Mouse (Mus musculus) adrenal gland, postnatal 36 days (tissue): ENCODE results near the gene Sorcs2. TPM values are rescaled to one million over a fixed set of nuclear protein-coding genes. Genes with fewer than 3 reads are reported as not detected.

Experiments used
- DNase-seq, 2 experiments: peaks; one replicate each; pipeline ENCODE4 v3.0.0; 2021; ENCODE audit warnings: mixed read lengths in 1 of 2
- total RNA-seq, 2 experiments: library from RNA; stranded (reverse); gene quantifications; 2 replicates each; pipeline ENCODE4 v1.2.3; 2021

Gene Sorcs2
- total RNA-seq, 2 experiments from 2014 or later, result 13.9 to 24.5 TPM

DNA sequence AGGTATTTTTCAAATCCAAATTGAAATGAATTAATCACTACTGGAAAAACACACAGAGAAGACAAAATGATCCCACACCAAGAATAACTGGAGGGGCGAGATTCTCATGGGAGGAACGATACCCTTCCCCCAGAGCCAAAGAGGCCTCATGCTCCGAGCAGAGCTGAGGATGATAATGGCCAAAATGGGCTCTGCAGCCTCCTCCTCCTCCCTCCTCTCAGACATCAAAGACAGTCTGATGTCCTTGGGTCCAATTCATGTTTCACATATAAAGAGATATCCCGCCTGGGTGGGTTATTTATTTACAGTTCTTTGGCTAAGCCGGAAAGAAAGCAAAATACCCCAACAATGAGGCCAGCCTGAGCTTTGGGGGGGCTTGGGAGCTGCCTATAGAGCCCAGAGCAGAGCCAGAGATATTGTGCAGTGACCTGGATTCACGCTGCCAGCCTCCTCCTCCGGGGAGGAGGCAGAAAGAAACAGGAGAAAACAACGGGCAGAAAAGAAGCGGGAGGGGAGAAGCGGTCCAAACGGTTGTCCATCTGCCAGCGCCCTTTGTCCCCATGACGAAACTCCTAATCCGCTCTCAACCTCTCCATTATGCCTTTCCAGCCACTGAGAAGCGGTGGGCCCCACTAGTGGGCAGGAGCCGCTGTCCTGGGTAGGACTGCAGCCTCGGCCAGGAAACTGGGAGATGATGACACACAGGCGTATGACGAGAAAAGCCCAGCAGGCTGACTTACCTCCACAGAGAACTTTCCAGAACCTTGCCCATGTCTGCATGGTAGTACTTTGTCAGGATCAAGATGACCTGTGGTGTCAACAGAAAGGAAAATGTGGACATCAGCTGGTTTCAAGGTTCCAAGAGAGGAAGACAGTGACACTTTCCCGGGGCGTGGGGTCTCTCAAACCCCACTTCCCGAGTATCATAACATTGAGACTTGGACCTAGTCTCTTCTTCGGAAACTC, 169.3 kb downstream of the Sorcs2 start:
- peak; percentile 8 to 34 for DNase-seq

DNA sequence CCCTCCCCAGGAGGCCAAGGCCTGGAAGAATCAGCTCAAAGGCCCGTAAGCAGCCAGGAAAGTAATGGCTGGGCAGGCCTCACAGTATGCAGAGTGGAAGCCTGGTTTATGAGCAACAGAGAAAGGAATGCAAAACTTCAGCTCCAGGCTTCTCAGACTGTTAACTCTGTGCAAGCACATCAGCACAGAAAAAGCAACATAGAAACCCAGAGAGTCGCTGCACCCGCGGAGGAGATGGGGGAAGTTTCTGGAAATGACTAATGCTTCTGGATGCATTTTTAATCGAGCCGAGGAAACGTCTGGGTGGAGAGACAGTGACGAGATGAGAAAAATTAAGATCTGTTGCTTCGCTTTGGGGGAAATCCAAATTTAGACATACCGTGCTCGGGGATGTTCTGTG, 171.6 kb downstream of the Sorcs2 start:
- DNase-seq, result no peak

DNA sequence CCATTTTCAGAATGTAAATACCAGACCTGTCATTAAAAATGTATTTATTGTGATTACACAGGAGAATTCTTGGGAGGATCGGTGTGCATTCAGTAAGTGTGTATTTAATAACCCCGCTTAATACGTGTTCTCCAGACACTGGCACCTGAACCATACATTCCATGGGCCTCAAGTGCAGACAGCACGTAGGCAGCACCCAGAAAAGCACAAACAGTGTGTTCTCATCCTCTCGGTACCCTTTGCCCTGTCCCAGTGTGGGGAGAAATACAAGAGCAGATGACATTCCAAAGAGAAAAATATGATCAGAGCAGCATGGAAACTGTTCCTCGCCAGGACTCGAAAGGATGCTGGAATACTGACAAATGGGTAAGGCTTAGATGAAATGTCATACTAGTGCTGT, 172.1 kb downstream of the Sorcs2 start:
- DNase-seq, result no peak

DNA sequence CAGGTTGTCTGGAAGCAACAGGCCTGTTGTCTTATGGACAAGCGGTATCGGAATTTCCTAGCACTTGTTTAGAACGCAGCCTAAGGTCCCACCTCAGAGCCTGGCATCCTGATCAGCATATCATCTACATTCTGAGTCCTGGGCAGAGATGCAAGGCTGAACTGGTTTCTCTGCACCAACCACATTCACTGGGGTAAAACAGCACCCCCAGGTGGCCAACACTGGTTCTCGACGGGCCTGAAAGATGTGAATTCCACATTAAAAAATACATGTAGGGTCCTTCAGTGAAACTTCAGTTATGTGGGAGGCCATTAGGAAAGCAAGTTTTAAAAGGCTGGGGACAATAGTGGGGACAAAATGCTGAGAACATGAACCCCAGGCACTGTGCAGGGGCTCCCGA, 174.2 kb downstream of the Sorcs2 start:
- DNase-seq, result peak; percentile 69 to 79

DNA sequence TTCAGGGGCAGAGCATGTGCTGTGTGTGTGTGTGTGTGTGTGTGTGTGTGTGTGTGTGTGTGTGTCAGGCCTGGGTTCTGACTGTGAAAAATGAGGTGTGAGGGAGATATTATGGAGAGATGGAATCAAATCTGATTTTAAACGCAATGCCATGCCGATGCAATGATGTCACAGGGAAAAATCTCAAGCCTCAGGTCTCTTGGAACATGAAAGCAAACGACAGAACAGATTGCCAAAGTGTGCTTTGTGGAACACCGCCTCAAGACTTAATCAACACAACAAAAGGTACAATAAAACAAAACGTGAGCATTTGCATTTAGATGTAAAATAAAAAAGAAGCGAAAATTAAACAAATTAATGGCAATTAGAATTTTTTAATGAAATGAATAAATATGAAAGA, 177.3 kb downstream of the Sorcs2 start:
- no peak for DNase-seq

DNA sequence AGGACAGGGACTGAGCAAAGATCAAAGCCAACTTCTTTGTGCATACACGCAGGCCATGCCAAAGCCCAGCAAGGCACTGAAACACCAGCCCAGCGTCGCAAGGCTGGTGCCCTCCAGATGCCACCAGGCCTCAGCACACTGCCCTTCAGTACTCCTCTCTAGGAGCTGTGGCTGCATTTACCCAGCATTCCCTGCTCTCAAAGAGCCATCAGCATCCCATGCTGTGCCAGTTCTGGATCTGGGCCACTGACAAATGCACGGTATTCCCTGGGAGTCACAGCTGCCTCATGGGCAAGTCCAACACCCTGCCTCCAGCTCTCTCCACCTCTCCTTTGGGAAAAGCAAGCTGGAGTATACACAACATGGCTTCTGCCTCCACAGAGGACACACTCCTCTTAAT, 177.8 kb downstream of the Sorcs2 start:
- peak in 1 of 2 experiments; percentile 18 for DNase-seq

DNA sequence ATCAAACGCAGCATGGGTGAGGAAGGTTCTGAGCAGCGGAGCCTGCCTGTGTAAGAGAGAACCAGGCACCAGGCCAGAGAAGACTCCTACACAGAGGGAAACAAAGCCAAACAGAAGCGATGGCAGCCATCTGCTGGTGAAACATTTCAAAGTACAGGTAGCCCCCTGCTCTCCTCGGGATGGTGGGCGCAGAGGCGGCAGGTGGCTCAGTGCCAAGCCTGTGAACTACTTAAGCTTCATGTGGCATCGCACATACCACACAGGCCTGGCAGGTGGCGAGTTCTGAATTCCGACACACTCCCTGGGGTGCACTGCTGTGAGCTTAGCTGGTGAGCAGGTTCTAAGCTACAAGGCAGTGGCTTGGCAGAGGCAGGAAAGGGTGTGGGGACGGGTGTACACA, 184.6 kb downstream of the Sorcs2 start:
- no peak for DNase-seq

DNA sequence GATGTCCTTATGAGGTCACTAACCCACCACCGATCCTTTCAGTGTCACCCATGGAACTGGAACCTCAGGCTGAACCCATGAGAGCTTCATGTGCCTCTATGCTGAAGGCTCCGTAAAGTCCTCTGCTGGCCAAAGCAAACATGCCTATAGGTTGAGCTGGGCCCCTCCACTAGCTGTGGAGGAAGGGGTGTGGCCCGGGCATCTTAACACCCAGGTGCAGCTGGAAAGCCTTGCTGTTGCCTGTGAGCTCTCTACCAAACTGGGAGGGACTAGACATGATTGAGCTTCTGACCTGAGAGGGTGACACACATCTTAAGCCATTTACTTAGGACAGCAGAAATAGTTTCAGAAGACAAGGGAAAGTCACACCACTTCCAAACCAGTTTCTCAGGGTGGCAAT, 189.1 kb downstream of the Sorcs2 start:
- no peak for DNase-seq

DNA sequence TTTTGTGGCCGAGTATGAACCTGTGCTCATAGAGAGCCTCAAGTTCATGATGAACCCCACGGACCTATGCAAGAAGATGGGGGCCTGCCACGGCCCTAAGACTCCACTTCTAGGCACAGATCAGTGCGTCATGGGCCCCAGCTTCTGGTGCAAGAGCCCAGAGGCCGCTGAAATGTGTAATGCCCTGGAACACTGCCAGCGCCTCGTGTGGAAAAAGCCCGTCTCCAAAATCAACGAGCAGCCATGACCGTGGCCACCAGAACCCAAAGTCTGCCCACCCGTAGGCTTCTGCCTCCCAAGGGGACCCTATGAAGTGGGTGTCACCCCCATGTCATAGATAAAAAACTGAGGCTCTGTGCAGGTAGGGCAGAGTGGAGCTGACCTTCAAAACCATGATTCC, 192.5 kb downstream of the Sorcs2 start:
- DNase-seq, result peak in 1 of 2 experiments; percentile 46

DNA sequence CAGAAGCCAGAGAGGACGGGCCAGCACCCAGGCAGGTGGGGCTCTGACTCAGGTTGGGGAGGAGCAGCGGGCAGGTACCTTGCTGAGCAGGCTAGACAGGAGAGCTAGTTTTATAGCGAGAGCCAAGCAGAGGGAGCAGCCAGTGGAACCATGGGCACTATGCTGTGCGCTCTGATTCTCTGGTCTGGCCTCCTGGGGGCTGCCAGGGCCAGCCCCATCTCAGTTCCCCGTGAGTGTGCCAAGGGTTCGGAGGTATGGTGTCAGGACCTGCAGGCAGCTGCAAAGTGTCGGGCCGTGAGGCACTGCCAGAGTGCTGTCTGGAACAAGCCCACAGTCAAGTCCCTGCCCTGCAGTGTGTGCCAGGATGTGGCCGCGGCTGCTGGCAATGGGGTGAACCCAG, 194.0 kb downstream of the Sorcs2 start, which contains the start of gene Psapl1:
TSS of gene Psapl1 (plus strand) at position 106 of the 400 bp plus-strand sequence.
- DNase-seq, result no peak

DNA sequence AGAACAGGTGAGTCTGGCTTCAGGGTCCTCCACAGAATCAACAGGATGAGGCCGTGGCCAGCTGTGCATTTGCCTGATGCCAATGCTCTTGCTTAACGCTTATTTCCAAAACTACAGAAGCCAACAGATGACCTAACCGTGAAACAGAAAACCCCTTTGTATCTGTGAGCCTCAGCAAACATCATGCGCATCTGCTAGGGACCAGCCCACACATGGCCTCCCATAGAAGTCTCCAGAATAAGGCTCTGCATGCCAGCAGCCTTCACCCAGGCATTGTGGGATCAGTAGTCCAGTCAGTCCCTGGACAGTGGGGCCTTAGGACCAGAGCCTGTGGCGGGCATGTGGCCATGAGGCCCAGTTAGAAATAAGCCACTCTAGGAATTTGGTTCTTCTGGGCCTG, 194.5 kb downstream of the Sorcs2 start:
- DNase-seq, result no peak

DNA sequence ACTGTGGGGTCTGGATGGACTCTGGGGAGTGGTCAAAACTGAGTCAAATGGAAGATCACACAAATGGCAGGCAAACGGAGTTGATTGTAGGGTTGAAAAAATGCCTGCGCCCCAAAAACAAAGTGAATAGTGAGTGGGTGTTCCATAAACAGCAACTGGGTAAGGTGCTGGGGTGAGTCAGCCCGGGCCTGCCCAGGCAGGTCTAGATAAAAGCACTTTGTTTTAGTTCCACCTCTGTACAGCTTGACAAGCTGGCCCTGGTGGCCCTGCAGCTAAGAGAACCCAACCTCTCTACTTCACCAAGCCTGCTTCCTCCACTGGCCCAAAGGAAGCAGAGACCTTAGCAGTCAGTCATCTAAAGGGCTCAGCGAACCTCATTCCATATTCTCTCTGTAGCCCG, 195.2 kb downstream of the Sorcs2 start:
- no peak for DNase-seq

DNA sequence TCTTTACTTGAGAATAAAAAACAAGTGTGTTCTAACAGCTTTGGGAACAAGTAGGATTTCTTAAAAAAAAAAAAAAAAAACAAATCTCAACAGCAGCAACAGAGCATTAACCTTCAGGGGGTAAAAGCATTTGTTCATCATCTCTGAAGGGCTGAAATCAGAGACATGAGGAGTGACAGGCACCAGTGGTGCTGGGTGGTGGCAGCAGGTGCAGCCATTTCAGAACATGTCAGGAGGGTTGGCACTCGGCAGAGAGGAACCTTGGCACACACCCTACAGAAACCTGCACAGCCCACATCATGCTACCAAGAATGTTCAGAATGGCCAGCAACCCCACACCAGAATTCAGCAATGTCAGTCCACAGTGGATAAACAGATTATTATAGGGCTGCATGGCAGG, 198.4 kb downstream of the Sorcs2 start:
- no peak for DNase-seq

DNA sequence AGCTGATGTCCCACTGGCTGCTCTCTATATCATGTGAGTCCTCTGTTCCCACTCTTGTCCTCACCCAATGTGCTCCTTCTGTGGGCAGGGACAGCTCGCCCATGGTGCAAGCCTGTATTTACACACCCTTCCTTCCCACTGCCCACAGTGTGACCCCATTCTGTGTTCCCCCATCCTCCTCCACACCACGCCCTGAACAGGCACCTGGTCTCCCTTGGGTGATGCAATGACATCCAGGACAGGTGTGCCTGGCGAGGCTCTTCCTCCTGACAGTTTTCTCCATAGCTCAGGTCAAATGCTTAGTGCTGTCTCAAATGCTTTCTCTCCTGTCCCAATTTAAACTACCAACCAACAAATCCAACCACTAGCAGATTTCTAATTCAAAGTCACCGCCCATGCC, 202.5 kb downstream of the Sorcs2 start:
- DNase-seq, result no peak

DNA sequence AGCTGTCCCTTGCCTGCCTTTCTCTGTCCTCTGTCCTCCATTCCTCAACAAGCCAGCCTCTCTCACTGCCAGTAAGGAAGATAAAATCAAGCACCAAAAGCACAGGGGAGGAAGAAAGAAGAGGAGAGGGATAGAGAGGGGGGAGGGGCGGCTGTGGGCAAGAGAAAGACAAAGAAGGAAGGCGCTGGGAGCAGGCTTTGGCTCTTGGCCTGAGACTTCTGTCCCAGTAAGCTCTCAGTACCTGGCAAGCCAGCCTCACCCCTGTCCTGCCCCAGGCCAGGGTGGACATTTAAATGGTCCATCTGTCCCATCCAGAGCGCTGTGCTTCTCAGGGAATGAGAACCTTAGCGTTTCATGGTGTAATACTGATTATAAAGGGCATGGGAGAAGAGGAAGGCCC, 203.3 kb downstream of the Sorcs2 start:
- no peak for DNase-seq

DNA sequence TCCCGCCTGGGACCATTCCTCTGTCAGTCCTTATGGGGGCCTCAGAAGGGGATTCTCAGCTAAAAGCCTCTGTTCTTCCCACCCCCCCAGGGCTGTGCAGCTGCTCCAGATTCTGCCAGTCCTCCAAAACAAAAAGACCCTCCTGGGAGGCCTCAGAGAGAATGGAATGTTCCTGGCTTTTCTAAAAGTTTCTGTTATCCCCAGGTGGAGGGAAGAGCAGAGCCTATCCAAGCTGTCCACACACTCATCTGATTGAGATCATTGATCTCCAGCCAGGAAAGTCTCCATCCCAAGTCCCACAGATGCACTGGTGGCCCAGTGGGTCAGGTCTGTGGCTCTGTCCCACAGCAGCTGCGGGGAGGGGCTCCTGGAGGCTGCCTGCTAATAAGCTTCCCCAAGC, 205.3 kb downstream of the Sorcs2 start:
- no peak for DNase-seq

DNA sequence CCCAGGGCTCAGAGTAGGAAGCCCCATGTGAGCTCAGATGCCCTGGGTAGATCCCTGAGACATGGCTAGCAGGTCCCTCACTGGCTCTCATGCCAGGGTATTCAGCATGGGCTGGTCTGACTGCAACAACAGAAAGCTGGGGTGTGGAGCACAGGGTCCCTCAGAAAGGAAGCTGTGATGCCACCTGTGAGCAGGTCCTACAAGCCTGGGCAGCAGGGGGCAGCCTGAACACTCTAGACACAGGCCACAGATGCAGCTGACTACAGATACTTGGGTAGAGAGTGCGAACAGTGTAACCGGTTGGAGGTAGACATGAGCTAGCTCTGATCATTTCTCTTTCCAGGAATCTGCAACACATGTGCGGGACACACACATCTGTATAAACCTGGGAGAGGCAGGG, 206.1 kb downstream of the Sorcs2 start:
- DNase-seq, result peak in 1 of 2 experiments; percentile 27

DNA sequence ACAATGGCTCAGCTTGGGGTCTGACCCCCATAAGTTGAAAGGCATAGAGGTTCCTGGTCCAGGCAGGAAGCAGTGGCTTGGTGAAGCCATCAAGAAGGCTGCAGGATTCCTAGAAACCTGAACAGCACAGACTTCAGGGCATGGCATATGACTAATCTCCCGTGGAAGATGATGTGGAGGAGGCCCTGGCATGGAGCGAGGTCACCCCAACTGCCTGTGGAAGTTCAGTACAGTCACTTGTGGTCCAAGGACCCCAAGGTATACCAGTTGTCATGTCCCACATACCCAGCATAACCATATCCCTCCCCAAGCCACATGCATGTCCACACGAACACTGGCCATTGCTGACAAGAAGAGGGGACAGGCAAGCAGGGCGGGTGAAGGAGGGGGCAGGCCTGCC, 206.7 kb downstream of the Sorcs2 start:
- peak; percentile 64 to 70 for DNase-seq

DNA sequence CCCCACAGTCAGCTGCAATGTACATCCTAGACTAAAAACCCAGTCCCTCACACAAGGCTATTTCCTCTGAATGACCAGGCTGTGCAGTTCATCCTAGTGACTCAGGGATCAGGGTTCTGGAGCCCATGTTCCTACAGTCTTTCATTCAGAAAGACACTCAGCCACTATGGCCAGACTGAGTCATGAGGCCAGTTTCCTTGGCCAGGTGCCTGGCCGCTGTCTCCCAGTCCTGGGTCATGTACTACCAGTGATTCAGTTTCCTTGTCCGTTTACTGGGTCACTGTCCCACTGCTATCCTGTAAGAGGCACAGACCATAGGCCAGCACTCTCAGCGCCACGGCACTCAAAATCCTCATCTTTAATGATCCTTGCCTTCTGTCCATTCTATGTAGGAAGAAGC, 209.6 kb downstream of the Sorcs2 start:
- peak; percentile 90 to 92 for DNase-seq

DNA sequence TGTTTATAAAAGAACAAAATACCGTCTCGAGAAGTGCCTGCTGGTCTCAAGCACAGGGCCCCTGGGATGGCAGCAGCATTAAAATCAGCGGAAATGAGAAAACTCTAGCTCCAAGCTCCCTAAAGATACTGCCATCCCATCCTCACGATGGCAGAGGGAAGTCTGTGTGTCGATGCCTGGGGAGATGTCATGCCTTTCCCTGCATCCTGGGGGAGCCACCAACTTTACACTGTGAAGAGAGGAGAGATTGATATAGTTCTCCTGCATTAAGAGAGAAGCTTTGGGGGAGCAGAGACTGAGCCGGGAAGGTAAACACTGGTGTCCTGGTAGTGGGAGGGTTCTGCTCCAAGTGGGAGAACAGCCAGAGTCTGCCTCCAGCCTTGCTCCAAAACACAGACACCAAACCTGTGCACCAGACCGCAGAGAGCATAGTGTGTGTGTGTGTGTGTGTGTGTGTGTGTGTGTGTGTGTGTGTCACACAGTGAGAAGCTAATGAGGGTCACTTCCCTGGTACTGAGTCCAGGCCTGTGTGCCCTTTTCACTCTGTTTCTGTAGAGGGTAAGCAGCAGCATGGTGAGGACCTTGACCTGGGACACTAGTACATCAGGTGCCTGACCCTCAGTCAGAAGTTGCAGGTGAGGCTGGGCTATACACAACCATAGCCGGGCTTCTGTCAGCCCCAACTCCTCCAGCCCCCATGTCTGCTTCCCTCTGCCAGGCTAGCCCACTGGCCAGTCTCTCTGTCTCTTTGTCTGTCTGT, 211.5 kb downstream of the Sorcs2 start:
- no peak for DNase-seq

DNA sequence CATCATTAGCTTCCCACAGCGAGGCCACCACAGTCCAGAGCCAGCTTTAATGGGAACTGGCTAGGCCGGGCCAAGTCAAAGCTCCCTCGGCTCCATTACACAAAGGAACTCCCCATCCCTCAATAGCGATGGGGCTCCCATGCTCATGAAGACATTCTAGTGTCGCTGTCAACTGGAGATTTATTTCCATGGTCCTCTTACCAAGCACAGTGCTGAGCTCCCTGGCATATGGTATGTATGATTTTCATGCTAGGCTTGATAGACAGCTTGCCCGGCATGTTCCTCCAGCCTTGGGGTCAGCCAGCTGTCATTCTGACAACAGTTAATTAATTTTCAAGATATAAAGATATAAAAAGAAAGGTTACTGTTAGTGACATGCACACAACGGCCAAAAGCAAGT, 215.6 kb downstream of the Sorcs2 start:
- DNase-seq, result no peak

DNA sequence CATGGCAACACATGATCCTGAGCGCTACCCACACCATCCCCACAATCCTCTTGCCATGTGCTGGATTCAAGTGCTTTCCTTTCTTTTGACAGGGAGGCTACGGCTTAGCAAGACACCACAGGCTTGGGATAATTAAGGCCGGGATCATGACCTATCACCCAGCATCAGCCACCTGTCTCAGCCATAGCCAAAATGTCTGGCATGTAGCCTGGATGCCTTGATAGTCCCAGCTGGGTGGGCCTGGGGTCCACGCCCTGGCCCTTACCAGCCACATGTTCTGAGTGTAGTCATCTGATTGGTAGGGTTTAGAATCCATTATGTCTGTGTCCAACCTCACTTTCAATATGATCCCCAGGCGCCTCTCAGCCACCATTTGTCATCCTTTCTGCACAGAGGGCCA, 218.2 kb downstream of the Sorcs2 start:
- DNase-seq, result no peak

DNA sequence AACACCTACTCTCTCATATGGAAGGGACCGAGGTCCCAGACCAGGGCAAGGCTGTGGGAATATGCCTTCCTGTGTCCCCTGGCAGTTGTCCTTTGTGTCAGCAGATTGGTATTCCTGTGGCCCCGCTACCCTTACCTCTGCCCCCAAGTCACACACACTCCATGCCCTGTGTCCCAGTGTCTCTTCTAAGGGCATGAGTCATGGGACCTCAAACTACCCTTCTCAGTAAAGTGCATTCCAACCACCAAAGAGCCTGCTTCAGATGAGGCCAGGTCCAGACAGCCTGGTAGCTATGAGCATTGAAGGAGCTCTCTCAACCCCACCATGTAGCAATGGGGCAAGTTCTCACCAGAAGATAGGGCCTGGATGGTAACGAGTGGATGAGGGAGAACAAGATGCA, 219.2 kb downstream of the Sorcs2 start:
- DNase-seq, result no peak
